Mouse (Mus musculus): ENCODE data around the gene Dysf.

Gene Dysf

GRCm38 (mm10) chr6:84243385-84243784 lies 235.0 kb downstream of the Dysf start:
- no peak for DNase-seq

- DNase-seq, result no peak
These were observed 237.8 kb downstream of the Dysf start for GRCm38 (mm10) chr6:84246101-84246760.

GRCm38 (mm10) chr6:84246979-84247378 lies 238.6 kb downstream of the Dysf start:
- DNase-seq, result no peak
